Mouse (Mus musculus) v-Abl transformed pro-B cells (cell line): ENCODE data around the gene Olfr1410.

ENCODE experiments used
- in situ Hi-C, 2 experiments: fragments of 400-800 bp; cut with MboI; formaldehyde crosslinking; loops; one replicate each; pipeline ENCODE4 v1.15.1; 2025; ENCODE audit not compliant: unreplicated experiment in 2 of 2

The Olfr1410 gene

GRCm38 (mm10) chr1:92638181-92638580, 32.6 kb downstream of the Olfr1410 start:
- in situ Hi-C loops: no loop called here

- in situ Hi-C loops: no loop called here
Measured at GRCm38 (mm10) chr1:92638736-92639135, 33.2 kb downstream of the Olfr1410 start.

DNA sequence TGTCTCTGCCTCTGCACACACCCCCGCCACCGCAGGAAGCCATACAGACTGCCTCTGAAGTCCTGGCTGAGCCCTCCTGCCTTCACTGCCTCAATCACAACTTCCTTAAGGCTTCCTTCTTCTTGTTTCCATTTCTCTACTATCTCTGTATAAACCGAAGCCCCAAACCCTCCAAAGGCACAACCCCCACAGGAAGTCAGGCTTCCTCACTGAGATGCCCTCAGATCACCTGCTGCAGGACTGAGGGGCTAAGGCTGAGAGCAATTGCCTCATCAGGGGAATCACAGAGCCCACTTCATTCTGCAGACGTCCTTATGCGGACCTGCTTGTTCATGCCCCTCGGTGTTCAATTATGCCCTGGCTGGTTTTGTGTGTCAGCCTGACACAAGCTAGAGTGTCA, 34.8 kb downstream of the Olfr1410 start:
- in situ Hi-C loops: no loop called here

- in situ Hi-C loops: no loop called here
Measured at GRCm38 (mm10) chr1:92641514-92642272, 36.1 kb downstream of the Olfr1410 start, which contains the start of gene Cops9. Gene Cops9 (minus strand): TSS chr1:92641985.

GRCm38 (mm10) chr1:92643691-92644090, 38.1 kb downstream of the Olfr1410 start:
- in situ Hi-C loops: no loop called here

DNA sequence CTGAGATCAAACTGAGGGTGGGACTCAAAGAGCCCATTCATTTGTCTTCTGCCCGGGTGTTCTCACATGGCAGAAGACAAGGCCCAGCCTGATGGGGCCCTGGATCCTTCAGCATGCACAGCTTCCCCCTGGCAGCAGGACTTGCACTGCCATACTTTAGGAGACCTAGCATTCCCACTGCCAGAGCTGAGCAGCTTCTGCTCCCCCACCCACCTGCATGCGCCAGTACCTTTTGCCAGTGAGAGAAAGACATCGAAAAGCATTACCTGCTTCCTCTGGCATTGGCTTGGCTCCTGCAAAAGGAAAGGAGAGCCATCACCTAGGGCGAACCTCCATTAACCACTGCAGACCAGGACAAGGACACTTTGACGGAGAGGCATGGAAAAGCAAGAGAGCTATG, 39.3 kb downstream of the Olfr1410 start:
- in situ Hi-C loops: no loop called here

GRCm38 (mm10) chr1:92646111-92646510, 40.5 kb downstream of the Olfr1410 start:
- in situ Hi-C loops: no loop called here

DNA sequence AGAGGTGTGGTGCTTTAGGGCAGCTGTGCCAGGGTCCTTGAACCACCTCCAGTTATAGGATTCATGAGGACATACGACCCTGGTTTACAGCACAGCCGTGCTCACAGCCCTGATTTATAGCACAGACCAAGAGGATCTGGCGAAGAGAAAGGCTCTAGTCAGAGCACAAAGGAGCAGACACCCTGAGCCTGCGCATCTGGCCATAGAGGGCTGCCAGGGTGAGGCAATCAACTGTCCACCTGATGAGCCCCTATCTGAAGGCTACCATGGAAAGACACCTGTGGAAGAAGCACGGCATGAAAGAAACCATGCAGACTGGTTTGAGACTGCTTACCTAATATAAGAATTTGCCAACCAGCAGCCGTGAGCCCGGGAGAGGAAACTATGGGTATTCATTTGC, 41.0 kb downstream of the Olfr1410 start:
- in situ Hi-C loops: no loop called here

- in situ Hi-C loops: no loop called here
Measured at GRCm38 (mm10) chr1:92647026-92647425, 41.4 kb downstream of the Olfr1410 start.

DNA sequence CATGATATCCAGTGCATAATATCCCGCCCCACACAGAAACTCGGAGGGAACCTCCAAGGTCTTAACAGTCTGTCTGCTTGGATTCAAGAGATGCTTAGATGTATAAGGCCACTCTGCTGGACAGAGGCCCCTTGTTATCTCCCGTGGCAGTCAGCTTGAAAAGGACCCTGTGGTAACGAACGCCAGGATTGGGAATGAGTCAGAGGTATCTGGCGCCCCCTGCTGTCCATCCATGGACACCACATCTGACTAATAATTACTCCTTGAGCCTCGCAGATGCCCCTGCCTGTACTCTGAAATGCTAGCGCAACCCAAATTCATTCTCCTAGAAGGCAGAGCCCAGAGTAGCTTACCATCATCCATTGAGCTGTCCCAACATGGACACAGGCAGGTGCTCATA, 42.2 kb downstream of the Olfr1410 start:
- in situ Hi-C loops: no loop called here

DNA sequence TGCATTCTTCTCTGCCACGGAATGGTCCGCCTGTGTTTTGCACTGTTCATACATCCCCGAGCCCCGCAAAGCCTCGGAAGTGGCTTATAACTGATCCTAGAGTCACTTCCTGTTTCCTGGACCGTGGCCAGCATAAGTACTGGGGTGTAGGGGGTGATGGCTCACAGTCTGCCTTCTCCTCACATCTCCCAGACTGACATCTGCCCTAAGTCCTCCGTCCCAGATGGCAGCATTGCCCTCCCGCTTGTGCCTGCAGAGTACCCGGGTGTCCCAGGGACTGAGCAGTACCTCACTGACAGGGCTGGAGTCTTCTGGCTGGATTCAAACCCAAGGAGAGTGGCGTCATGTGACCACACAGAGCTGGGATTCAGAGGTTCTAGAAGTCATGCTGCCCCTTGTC, 42.6 kb downstream of the Olfr1410 start:
- in situ Hi-C loops: no loop called here

DNA sequence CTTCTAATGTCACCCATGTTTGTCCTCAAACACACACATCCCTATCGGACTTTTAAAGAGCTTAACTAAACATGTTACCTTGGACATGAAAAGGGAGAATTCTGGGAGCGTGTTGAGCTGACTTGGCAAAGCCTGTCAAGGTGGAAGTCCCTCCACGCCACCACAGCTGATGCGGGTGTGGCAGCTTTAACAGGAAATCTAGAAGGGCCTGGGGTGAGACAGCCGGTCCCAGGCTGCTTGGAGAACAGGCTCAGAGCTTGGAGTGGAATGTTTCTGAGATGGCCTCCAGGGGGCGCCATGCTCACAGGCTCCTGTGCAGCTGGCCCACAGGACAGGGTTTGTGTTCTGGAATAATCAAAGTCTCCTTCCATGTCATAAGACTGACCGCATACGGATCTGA, 43.1 kb downstream of the Olfr1410 start, which contains the start of gene Otos:
TSS of gene Otos (minus strand) at position 169 of the 400 bp plus-strand sequence.
- in situ Hi-C loops: no loop called here

- in situ Hi-C loops: no loop called here
Measured at GRCm38 (mm10) chr1:92651467-92651866, 45.9 kb downstream of the Olfr1410 start.

GRCm38 (mm10) chr1:92653179-92653578, 47.6 kb downstream of the Olfr1410 start:
- in situ Hi-C loops: no loop called here

DNA sequence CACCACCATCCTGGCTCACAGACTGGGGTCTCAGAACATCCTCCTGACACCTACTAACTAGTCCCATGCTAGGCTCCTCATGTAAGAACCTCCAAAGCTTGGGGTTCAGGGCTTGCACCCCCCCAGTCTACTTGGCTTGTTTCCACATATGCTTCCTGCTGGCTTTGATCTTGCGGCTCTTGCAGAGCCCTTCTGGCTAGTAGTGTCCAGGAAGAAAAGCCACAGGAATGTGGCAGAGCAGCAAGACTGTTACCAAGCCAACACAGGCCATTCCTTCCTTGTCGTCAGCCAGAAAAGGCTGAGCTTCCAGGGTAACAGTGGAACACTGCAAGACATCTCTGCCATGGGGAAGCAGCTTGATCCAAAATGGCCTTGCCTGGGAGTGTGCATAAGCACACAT, 49.1 kb downstream of the Olfr1410 start:
- in situ Hi-C loops: no loop called here

DNA sequence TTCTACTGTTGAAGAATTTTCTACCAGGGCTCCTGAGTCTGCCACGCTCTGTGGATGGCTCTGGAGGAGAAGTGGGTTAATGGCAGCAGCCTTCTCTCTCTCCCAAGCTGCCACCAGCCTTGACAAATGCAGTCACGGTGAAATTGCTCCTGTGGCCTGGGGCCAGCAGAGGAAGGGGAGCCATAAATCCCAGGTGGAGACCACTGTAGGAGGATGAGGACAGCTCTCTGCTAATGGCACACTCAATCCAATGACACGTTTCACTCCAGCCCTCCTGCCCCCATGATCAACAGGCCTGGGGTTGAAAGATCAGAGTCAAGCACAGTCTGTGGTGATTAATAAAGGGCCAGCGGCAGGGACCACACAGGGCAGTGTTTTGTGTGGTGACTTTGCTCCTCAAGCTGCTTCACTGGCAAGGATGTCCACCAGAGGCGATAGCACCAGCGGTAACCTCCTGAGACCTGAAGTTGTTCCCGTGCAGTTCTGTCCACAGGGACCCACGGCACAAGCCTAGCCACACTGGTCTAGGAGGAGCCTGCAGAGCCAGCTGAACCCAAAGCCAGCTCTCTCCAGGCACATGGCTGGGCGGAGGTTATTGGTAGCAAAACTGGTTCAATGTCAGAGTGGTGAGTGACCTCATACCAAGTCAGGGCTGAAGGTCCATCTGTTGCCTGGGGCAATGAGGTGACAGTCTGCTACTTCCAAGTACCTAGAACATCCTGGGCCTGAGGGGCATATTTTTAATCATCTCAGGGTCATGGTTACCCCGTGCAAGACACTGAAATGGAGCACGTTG, 51.6 kb downstream of the Olfr1410 start:
- in situ Hi-C loops: no loop called here

GRCm38 (mm10) chr1:92659392-92659791, 53.8 kb downstream of the Olfr1410 start:
- in situ Hi-C loops: no loop called here
